Comparison of ENCODE assay signal across 16 mouse cellular contexts in the genomic region with DNA sequence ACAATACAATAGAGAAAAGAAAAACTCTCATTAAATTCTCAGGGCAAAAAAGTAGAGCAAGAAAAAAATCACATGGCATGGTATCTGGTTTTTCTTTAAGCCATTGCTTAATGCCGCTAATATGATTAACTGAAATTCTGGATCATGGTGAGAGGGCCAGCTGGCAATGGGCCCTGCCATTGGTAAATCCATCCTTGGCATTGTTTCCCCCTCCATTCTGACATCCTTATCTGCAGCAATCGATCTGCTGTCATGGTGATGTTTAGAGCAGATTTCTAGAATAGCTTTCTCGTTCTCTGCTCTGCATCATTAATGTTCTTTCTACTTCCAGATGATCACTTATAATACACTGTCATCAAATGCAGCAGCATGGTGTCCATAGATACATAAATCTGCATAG.
DNase-seq lines count a peak whose midpoint lies in the region; ATAC-seq lines count a peak whose summit lies in the region.
"Had no signal": no experiment of that assay in that cellular context is flagged by ENCODE, and none has a peak within 500 bp of the region (broad histone marks: within the 10 kb centered on the region; RNA-seq: fewer than 3 reads in every experiment).

No protein-coding gene starts in this region.

- H3K4me1 ChIP-seq in forebrain, embryonic 13.5 days, result no peaks in the 10 kb centered on the region
- H3K4me1 ChIP-seq in forebrain, embryonic 12.5 days, result no peaks in the 10 kb centered on the region
- H3K4me1 ChIP-seq in midbrain, embryonic 11.5 days (ENCODE audit: control insufficient read depth, insufficient read depth, low read length), result no peaks in the 10 kb centered on the region
- H3K4me1 ChIP-seq in midbrain, embryonic 16.5 days (ENCODE audit: control insufficient read depth, insufficient read depth, low read length), result no peaks in the 10 kb centered on the region; the same call in 1 of the 2 replicates
- H3K4me1 ChIP-seq: limb, embryonic 13.5 days had no signal

- H3K9me3 ChIP-seq in forebrain, embryonic 13.5 days (replicated peaks), result no peaks in the 10 kb centered on the region
- no peaks in the 10 kb centered on the region for H3K9me3 ChIP-seq in forebrain, embryonic 12.5 days
- H3K9me3 ChIP-seq in midbrain, embryonic 11.5 days (ENCODE audit: control insufficient read depth, low read length), result no peaks in the 10 kb centered on the region
- no peaks in the 10 kb centered on the region for H3K9me3 ChIP-seq in midbrain, embryonic 16.5 days (replicated peaks; ENCODE audit: control insufficient read depth, low read length, poor library complexity, severe bottlenecking)
- H3K9me3 ChIP-seq: limb, embryonic 13.5 days had no signal

- H3K9ac ChIP-seq in forebrain, embryonic 13.5 days, result no peak overlapping the region
- no peak overlapping the region for H3K9ac ChIP-seq in forebrain, embryonic 12.5 days
- H3K9ac ChIP-seq in midbrain, embryonic 11.5 days (ENCODE audit: low read length), result no peak overlapping the region
- no peak overlapping the region for H3K9ac ChIP-seq in midbrain, embryonic 16.5 days (ENCODE audit: low read depth, low read length)
- H3K9ac ChIP-seq: limb, embryonic 13.5 days; liver, postnatal 0 days had no signal

- ATAC-seq in forebrain, embryonic 13.5 days, result 0 out of 2 replicates have a peak, but pooled peaks have one; percentile 16
- ATAC-seq in forebrain, embryonic 12.5 days (ENCODE audit: low FRiP score), result no peak
- peak; percentile 54 for ATAC-seq in midbrain, embryonic 11.5 days (ENCODE audit: low FRiP score)
- no peak for ATAC-seq in midbrain, embryonic 16.5 days
- ATAC-seq: liver, postnatal 0 days had no signal

- 61% methylated on average over 3 of the region's 3 CpGs for WGBS in forebrain, embryonic 13.5 days
- 73% methylated on average over 3 of the region's 3 CpGs for WGBS in forebrain, embryonic 12.5 days
- WGBS in midbrain, embryonic 11.5 days, result 66% methylated on average over 3 of the region's 3 CpGs
- WGBS in midbrain, embryonic 16.5 days, result 35% methylated on average over 3 of the region's 3 CpGs

- no peak for DNase-seq in midbrain, embryonic 11.5 days (ENCODE audit: low spot score, missing footprints)
- peak; percentile 57 for DNase-seq in layer of hippocampus, adult 9-11 months
- no peak for DNase-seq in right cerebral cortex, postnatal 10 days (ENCODE audit: low spot score in 2 of 2)
- DNase-seq in cerebellum, adult 11-12 months, result no peak
- DNase-seq in kidney, postnatal 36 days, result no peak
- DNase-seq: cerebellum, postnatal 25 days; liver, postnatal 0 days; right cerebral cortex, postnatal 14 days; thymus, postnatal 36 days had no signal

- H3K27ac ChIP-seq in forebrain, embryonic 13.5 days, result no peak overlapping the region
- no peak overlapping the region for H3K27ac ChIP-seq in forebrain, embryonic 12.5 days
- H3K27ac ChIP-seq in midbrain, embryonic 11.5 days (ENCODE audit: low read depth, low read length), result no peak overlapping the region
- H3K27ac ChIP-seq in midbrain, embryonic 16.5 days (ENCODE audit: low read length), result no peak overlapping the region
- H3K27ac ChIP-seq: kidney, postnatal 0 days; limb, embryonic 13.5 days; macrophage had no signal

- no peaks in the 10 kb centered on the region for H3K27me3 ChIP-seq in forebrain, embryonic 13.5 days
- H3K27me3 ChIP-seq in forebrain, embryonic 12.5 days, result no peaks in the 10 kb centered on the region
- no peaks in the 10 kb centered on the region for H3K27me3 ChIP-seq in midbrain, embryonic 11.5 days (ENCODE audit: control insufficient read depth, insufficient read depth, low read length)
- no peaks in the 10 kb centered on the region for H3K27me3 ChIP-seq in midbrain, embryonic 16.5 days (ENCODE audit: control insufficient read depth, insufficient read depth, low read depth, low read length)
- H3K27me3 ChIP-seq: limb, embryonic 13.5 days had no signal

- no peak overlapping the region for H3K4me2 ChIP-seq in forebrain, embryonic 13.5 days
- no peak overlapping the region for H3K4me2 ChIP-seq in forebrain, embryonic 12.5 days
- H3K4me2 ChIP-seq in midbrain, embryonic 11.5 days, result no peak overlapping the region
- no peak overlapping the region for H3K4me2 ChIP-seq in midbrain, embryonic 16.5 days (ENCODE audit: low read length)
- H3K4me2 ChIP-seq: heart, embryonic 11.5 days; limb, embryonic 13.5 days had no signal

- H3K36me3 ChIP-seq in forebrain, embryonic 13.5 days (ENCODE audit: poor library complexity, severe bottlenecking), result no peaks in the 10 kb centered on the region
- no peaks in the 10 kb centered on the region for H3K36me3 ChIP-seq in forebrain, embryonic 12.5 days (replicated peaks)
- H3K36me3 ChIP-seq in midbrain, embryonic 11.5 days (ENCODE audit: control insufficient read depth, insufficient read depth, low read length), result no peaks in the 10 kb centered on the region
- no peaks in the 10 kb centered on the region for H3K36me3 ChIP-seq in midbrain, embryonic 16.5 days (ENCODE audit: control insufficient read depth, insufficient read depth, low read length)
- H3K36me3 ChIP-seq: limb, embryonic 13.5 days had no signal

- H3K4me3 ChIP-seq in forebrain, embryonic 13.5 days, result no peak overlapping the region
- H3K4me3 ChIP-seq in forebrain, embryonic 12.5 days (replicated peaks), result no peak overlapping the region
- H3K4me3 ChIP-seq in midbrain, embryonic 11.5 days (ENCODE audit: low read depth, low read length), result no peak overlapping the region
- no peak overlapping the region for H3K4me3 ChIP-seq in midbrain, embryonic 16.5 days (ENCODE audit: low read depth, low read length)
- H3K4me3 ChIP-seq: limb, embryonic 13.5 days had no signal

Comparison
In these comparisons a context has a peak if more than half of its experiments do, and no peak if none do; other contexts are left out.
1. ATAC-seq: peak in forebrain, embryonic 13.5 days (single experiment) and midbrain, embryonic 11.5 days (single experiment); none in forebrain, embryonic 12.5 days (single experiment) and midbrain, embryonic 16.5 days (single experiment).